Mouse (Mus musculus) large intestine, adult 2 months (tissue): ENCODE results near the gene Lrrc37a. TPM values are rescaled to one million over a fixed set of nuclear protein-coding genes. Genes with fewer than 3 reads are reported as not detected.

ENCODE experiments used
- DNase-seq: peaks from one replicate; pipeline ENCODE4 v3.0.0-alpha.2; 2012; ENCODE audit warnings: low read depth, low spot score
- WGBS: fragments of 180-500 bp; shearing (Covaris S2); methylation state at CpG from one replicate; pipeline ENCODE4 v1.1.7; 2018; 5-methylcytosine and 5-hydroxymethylcytosine counted together
- polyA plus RNA-seq: library from polyadenylated mRNA; depleted of rRNA; stranded (reverse); fragments of >200 nt; gene quantifications from 2 replicates; pipeline ENCODE4 v1.2.3, GENCODE M21; 2012; rRNA removed

Gene Lrrc37a
- polyA plus RNA-seq, 1 experiment, result not detected

DNA sequence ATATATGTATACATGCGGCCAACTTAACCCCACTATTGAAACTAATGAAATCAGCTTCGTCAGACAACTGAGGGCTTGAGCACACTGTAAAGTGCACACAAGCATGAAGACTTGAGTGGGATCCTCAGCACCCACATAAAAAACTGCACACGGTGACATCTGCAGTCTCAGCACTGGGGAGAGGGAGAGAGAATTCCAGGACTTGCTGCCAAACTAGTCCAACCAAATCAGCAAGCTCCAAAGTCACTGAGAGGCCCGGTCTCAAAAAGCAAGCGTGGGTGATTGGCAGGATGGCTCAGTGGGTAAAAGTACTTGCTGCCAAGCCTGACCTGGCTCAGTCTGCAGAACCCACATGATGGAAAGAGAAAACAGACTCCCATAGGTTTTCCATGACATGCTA is 101.7 kb downstream of the Lrrc37a start:
- WGBS, result 89% methylated on average over 5 of the region's 5 CpGs
- no peak for DNase-seq

DNA sequence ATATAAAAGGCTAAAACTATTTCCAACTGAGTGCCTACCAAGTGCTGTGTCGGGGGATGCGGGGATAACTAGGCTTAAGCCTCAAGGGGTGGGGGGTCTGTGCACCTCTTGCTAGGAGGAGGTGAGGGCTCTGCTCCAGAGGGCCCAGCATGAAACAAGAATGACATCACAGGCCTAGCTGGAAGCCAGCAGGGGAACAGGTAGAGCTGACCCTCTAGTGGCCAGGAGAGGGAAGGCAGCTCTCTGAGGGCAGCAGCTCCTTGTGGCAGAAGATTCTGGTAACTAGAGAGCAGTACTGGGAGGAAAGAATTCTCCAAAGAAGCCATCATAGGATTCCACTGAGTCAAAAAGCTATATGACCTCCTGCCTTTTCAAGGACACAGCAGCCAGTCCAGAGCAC is 102.2 kb downstream of the Lrrc37a start:
- DNase-seq, result no peak
- 57% methylated on average over 2 of the region's 2 CpGs for WGBS

Other genes with a start within 250 kb of the Lrrc37a start
- 9.8 and 11.3 TPM in 2 replicates for gene Map3k14, start 237.1 kb downstream of the Lrrc37a start, polyA plus RNA-seq
- gene Arhgap27, start 140.9 kb downstream of the Lrrc37a start, polyA plus RNA-seq, result 61.0 and 89.2 TPM in 2 replicates
- 17.4 and 18.2 TPM in 2 replicates for gene Plekhm1, start 91.9 kb downstream of the Lrrc37a start, polyA plus RNA-seq
- gene Gm884, start 116.5 kb upstream of the Lrrc37a start, polyA plus RNA-seq, result not detected in 2 replicates
- not detected in 2 replicates for gene Lyzl6, start 134.3 kb upstream of the Lrrc37a start, polyA plus RNA-seq
- gene Rprml, start 145.0 kb upstream of the Lrrc37a start, polyA plus RNA-seq, result 1.2 and 1.5 TPM in 2 replicates
- 65.0 and 102 TPM in 2 replicates for gene Gosr2, start 193.3 kb upstream of the Lrrc37a start, polyA plus RNA-seq
- gene Wnt9b, start 245.2 kb upstream of the Lrrc37a start, polyA plus RNA-seq, result 0.11 and 0.21 TPM in 2 replicates